Mouse (Mus musculus) hindbrain, embryonic 13.5 days (tissue): ENCODE data around the gene Rhot2. TPM values are rescaled to one million over a fixed set of nuclear protein-coding genes. Genes with fewer than 3 reads are reported as not detected.

Source experiments
- ATAC-seq: fragments of 200-750 bp; cut with Nextera tagmentation; 2 replicates; pipeline ENCODE4 v1.8.0; 2017; ENCODE audit warnings: moderate TSS enrichment; ENCODE audit not compliant: low FRiP score
- H3K27ac ChIP-seq: fragments of 300-500 bp; sonication (generic); 2 replicates; pipeline ENCODE4 v1.5.1; 2015; ENCODE audit warnings: inconsistent platforms, mild to moderate bottlenecking, moderate library complexity
- H3K27me3 ChIP-seq: fragments of 300-500 bp; sonication (generic); 2 replicates; pipeline ENCODE4 v1.6.1; 2015; ENCODE audit warnings: mild to moderate bottlenecking, inconsistent platforms
- H3K36me3 ChIP-seq: fragments of 300-500 bp; sonication (generic); 2 replicates; pipeline ENCODE4 v1.6.1; 2015; ENCODE audit warnings: mild to moderate bottlenecking, inconsistent platforms
- H3K4me1 ChIP-seq: fragments of 300-500 bp; sonication (generic); replicated peaks from 2 replicates; pipeline ENCODE4 v1.6.1; 2015; ENCODE audit warnings: inconsistent platforms
- H3K4me2 ChIP-seq: fragments of 300-500 bp; sonication (generic); 2 replicates; pipeline ENCODE4 v1.6.1; 2015; ENCODE audit warnings: inconsistent platforms, mild to moderate bottlenecking, moderate library complexity
- H3K4me3 ChIP-seq: fragments of 300-500 bp; sonication (generic); 2 replicates; pipeline ENCODE4 v1.5.1; 2015; ENCODE audit warnings: mild to moderate bottlenecking, inconsistent platforms
- H3K9ac ChIP-seq: fragments of 300-500 bp; sonication (generic); 2 replicates; pipeline ENCODE4 v1.6.1; 2015; ENCODE audit warnings: mild to moderate bottlenecking, inconsistent platforms
- H3K9me3 ChIP-seq: fragments of 300-500 bp; sonication (generic); 2 replicates; pipeline ENCODE4 v1.6.1; 2016; ENCODE audit warnings: inconsistent platforms
- WGBS: fragments of 180-500 bp; shearing (Covaris S2); methylation state at CpG from one replicate; pipeline ENCODE4 v1.1.7; 2015; 5-methylcytosine and 5-hydroxymethylcytosine counted together
- polyA plus RNA-seq: library from polyadenylated mRNA; unstranded; fragments of >200 nt; fragmentation: Nextera tagmentation; extraction: Ambion mirVana; gene quantifications from 2 replicates; pipeline ENCODE4 v1.2.1, GENCODE M21; 2015

The Rhot2 gene
- polyA plus RNA-seq, 1 experiment from 2014 or later = 14.5 TPM

- H3K4me3 ChIP-seq = peak overlapping the region; percentile 49
- peak overlapping the region; percentile 99 for H3K4me2 ChIP-seq
- H3K36me3 ChIP-seq = peaks cover 49% of the 10 kb centered on the region
- peak overlapping the region; percentile 91 for H3K9ac ChIP-seq
- H3K4me1 ChIP-seq = peaks cover 66% of the 10 kb centered on the region
- no peak for ATAC-seq
- WGBS = 22% methylated on average over 23 of the region's 23 CpGs
- peak overlapping the region; percentile 88 for H3K27ac ChIP-seq
- H3K27me3 ChIP-seq = no peaks in the 10 kb centered on the region
- H3K9me3 ChIP-seq = no peaks in the 10 kb centered on the region
Measured at GRCm38 (mm10) chr17:25836397-25837075, 8.1 kb downstream of the Rhot2 start.

- H3K27ac ChIP-seq = peak overlapping the region; percentile 88; the same call in 1 of the 2 replicates
- H3K27me3 ChIP-seq = no peaks in the 10 kb centered on the region
- WGBS = 90% methylated on average over 16 of the region's 16 CpGs
- no peaks in the 10 kb centered on the region for H3K9me3 ChIP-seq
- H3K4me2 ChIP-seq = peak overlapping the region; percentile 99
- peak overlapping the region; percentile 91 for H3K9ac ChIP-seq
- peaks cover 49% of the 10 kb centered on the region for H3K36me3 ChIP-seq
- ATAC-seq = no peak
- H3K4me1 ChIP-seq = peaks cover 74% of the 10 kb centered on the region
- peak overlapping the region; percentile 49; the same call in 1 of the 2 replicates for H3K4me3 ChIP-seq
Measured at GRCm38 (mm10) chr17:25835816-25836215, 8.8 kb downstream of the Rhot2 start.

- Histone ChIP-seq H3K27ac (no peak overlapping the region), H3K9ac (peak overlapping the region; percentile 91), H3K36me3 (peaks cover 49% of the 10 kb centered on the region), H3K4me3 (peak overlapping the region; percentile 82; the same call in 1 of the 2 replicates), H3K4me2 (peak overlapping the region; percentile 99), H3K9me3 (no peaks in the 10 kb centered on the region), H3K27me3 (no peaks in the 10 kb centered on the region), H3K4me1 (peaks cover 79% of the 10 kb centered on the region)
- WGBS = 94% methylated on average over 7 of the region's 7 CpGs
- no peak for ATAC-seq
Measured at GRCm38 (mm10) chr17:25835301-25835700, 9.3 kb downstream of the Rhot2 start.

- Histone ChIP-seq H3K4me1 (peaks cover 85% of the 10 kb centered on the region), H3K9ac (peak overlapping the region; percentile 91), H3K36me3 (peaks cover 49% of the 10 kb centered on the region), H3K27me3 (no peaks in the 10 kb centered on the region), H3K4me3 (peak overlapping the region; percentile 82), H3K4me2 (peak overlapping the region; percentile 99), H3K27ac (peak overlapping the region; percentile 97; the same call in 1 of the 2 replicates), H3K9me3 (no peaks in the 10 kb centered on the region)
- ATAC-seq = no peak
- WGBS = 91% methylated on average over 12 of the region's 12 CpGs
Measured at GRCm38 (mm10) chr17:25834595-25835222, 9.9 kb downstream of the Rhot2 start.

GRCm38 (mm10) chr17:25833961-25834594, 10.6 kb downstream of the Rhot2 start:
- peak overlapping the region; percentile 99 for H3K4me2 ChIP-seq

DNA sequence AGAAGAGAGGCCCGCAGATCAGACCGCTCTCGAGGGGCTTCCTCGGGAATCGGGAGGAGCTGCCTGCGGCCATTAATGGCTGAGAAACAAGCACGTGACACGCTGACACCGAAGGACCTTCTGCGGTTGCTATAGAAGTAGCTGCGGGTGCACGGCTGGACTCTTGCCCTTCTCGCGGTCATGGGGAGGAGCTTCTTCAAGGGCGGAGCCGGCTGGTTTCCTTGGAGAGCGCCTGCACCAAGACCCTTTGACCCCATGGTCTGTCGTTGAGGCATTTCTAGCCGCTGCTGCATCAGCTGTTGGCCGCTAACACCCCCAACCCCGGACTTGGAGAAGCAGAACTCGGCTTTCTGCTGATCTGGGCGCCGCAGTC, 11.4 kb downstream of the Rhot2 start, which contains the start of gene Stub1:
Gene Stub1 (minus strand): TSS at position 114 of the 373 bp plus-strand sequence.
- H3K27ac ChIP-seq = peak within 1 kb of the TSS; percentile 97
- peak within 1 kb of the TSS; percentile 91 for H3K9ac ChIP-seq
- no peaks in the 10 kb centered on the region for H3K27me3 ChIP-seq
- H3K4me1 ChIP-seq = peaks cover 85% of the 10 kb centered on the region
- under 1% methylated on average over 24 of the region's 24 CpGs for WGBS
- peak within 1 kb of the TSS; percentile 82 for H3K4me3 ChIP-seq
- peaks cover 40% of the 10 kb centered on the region for H3K36me3 ChIP-seq
- no peaks in the 10 kb centered on the region for H3K9me3 ChIP-seq
- peak; percentile 57 for ATAC-seq
- H3K4me2 ChIP-seq = peak within 1 kb of the TSS; percentile 99

More at GRCm38 (mm10) chr17:25833961-25834594, 10.6 kb downstream of the Rhot2 start:
- WGBS = 58% methylated on average over 6 of the region's 6 CpGs
- Histone ChIP-seq H3K36me3 (peaks cover 45% of the 10 kb centered on the region), H3K9ac (peak overlapping the region; percentile 91), H3K27me3 (no peaks in the 10 kb centered on the region), H3K4me1 (peaks cover 88% of the 10 kb centered on the region), H3K9me3 (no peaks in the 10 kb centered on the region), H3K27ac (peak overlapping the region; percentile 97), H3K4me3 (peak overlapping the region; percentile 82)
- no peak for ATAC-seq

DNA sequence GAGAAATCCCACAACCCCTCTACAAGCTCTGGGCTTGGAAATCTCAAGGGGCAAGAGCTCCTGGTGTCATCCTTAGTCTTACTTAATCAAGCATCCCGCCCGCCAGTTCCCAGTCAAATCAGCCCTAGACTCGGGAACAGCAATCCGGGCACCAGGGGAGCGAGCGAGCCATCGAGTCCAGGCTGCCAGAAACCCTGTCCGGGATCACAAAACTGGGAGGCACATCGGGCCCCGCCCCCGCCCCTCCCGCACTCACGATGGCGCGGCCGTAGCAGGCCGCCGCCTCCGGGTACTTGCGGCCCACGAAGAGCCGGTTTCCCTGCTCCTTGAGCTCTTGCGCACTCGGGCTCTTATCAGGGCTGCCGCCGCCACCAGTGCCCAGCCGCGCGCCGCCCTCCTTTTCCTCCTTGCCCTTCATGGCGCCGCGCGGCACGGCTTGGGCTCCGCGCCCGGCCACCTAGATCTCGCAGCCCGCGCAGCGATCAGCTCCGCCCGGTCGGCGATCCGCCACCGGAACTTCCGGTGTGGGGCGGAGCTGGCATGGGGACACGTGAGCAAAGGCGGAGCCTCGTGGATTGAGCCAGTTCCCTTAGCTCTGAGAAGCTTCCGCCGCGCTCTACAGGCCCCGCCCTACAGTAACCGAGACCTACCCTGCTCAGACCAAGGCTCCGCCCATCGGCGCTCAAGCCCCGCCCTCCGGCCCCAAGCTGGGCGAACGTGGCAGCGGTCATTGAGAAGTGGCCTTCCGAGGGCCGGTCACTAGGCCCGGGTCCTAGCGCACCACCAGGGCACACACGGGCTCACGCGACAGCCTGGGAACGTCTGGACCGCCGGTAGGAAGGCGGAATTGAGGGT, 12.0 kb downstream of the Rhot2 start:
- H3K27ac ChIP-seq = peak overlapping the region; percentile 97
- H3K4me2 ChIP-seq = peak overlapping the region; percentile 99
- peaks cover 41% of the 10 kb centered on the region for H3K36me3 ChIP-seq
- H3K9ac ChIP-seq = peak overlapping the region; percentile 91
- peak; percentile 89 for ATAC-seq
- no peaks in the 10 kb centered on the region for H3K9me3 ChIP-seq
- no peaks in the 10 kb centered on the region for H3K27me3 ChIP-seq
- under 1% methylated on average over 64 of the region's 77 CpGs for WGBS
- H3K4me1 ChIP-seq = peaks cover 85% of the 10 kb centered on the region
- peak overlapping the region; percentile 82 for H3K4me3 ChIP-seq

DNA sequence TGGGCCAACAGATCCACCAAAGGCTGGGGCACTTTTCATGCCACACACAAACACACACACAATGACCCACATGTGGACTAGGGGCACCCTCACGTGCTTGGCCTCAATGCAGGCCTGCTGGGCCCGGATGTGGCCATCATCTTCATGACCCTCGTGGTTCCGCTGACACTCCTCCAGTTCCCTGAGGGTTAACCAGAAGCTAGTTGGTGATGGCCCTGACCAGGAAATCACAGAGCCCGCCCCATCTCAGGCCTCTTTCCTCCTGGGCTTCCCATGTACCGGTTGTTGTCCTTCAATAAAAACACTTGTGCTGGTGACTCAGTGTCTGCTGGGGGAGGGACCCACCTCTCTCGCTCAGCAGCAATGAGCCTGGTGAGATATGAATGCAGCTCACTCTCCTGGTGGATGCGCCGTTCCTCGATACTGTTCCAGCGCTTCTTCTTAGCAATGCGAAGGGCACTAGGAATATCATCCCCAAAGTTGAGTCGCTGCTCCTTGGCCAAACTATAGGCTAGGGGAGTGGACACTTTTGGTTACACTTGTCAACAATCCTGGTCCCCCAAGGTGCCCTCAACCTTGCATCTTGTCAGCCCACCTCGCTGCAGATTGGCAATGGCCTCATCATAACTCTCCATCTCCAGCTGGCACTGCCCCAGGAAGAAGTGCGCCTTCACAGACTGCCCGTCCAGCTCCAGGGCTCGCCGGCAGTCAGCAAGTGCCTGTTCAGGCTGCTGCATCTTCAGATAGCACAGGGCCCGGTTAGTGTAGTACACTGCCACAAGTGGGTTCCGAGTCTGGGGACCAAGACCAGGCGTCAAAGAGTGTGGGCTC, 13.0 kb downstream of the Rhot2 start:
- peak overlapping the region; percentile 99 for H3K4me2 ChIP-seq
- peak overlapping the region; percentile 82 for H3K4me3 ChIP-seq
- peak overlapping the region; percentile 97 for H3K27ac ChIP-seq
- H3K9ac ChIP-seq = peak overlapping the region; percentile 91
- peaks cover 51% of the 10 kb centered on the region for H3K36me3 ChIP-seq
- H3K4me1 ChIP-seq = peaks cover 85% of the 10 kb centered on the region
- no peaks in the 10 kb centered on the region for H3K27me3 ChIP-seq
- H3K9me3 ChIP-seq = no peaks in the 10 kb centered on the region
- WGBS = 66% methylated on average over 21 of the region's 21 CpGs
- no peak for ATAC-seq

GRCm38 (mm10) chr17:25830806-25831431, 13.7 kb downstream of the Rhot2 start:
- WGBS = 91% methylated on average over 14 of the region's 14 CpGs
- peak overlapping the region; percentile 91 for H3K9ac ChIP-seq
- peaks cover 85% of the 10 kb centered on the region for H3K4me1 ChIP-seq
- H3K4me2 ChIP-seq = peak overlapping the region; percentile 99
- H3K36me3 ChIP-seq = peaks cover 58% of the 10 kb centered on the region
- ATAC-seq = no peak
- peak overlapping the region; percentile 82; the same call in 1 of the 2 replicates for H3K4me3 ChIP-seq
- H3K9me3 ChIP-seq = no peaks in the 10 kb centered on the region
- H3K27me3 ChIP-seq = no peaks in the 10 kb centered on the region
- H3K27ac ChIP-seq = no peak overlapping the region; the same call in 1 of the 2 replicates

DNA sequence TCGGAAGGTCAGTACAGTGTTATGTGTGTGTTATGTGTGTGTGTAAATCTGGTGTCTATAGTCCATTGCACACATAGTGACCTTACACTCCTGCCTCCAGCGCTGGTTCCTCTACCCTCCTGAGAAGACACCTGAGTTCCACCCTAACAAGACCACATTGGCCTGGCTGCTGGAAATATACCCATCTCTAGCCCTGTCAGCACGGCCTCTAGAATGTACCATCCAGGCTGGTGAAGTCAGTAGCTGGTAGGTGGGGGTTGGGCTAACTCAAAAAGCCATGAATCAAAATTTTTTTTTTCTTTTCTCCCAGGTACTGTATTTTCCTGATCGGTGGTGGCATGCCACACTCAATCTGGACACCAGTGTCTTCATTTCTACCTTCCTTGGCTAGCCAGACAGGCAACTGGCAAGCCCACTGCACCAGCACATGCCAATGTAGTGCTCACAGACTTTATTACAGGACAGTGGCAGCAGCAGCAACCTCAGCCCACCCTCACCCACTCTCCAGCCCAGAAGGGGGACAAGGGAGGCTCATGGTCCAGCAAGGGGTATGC, 14.4 kb downstream of the Rhot2 start:
- peaks cover 85% of the 10 kb centered on the region for H3K4me1 ChIP-seq

More for the DNA sequence above, 14.4 kb downstream of the Rhot2 start:
- H3K9ac ChIP-seq = peak overlapping the region; percentile 89; the same call in 1 of the 2 replicates
- H3K4me2 ChIP-seq = peak overlapping the region; percentile 92
- H3K9me3 ChIP-seq = no peaks in the 10 kb centered on the region
- peaks cover 58% of the 10 kb centered on the region for H3K36me3 ChIP-seq
- H3K4me3 ChIP-seq = peak overlapping the region; percentile 67
- ATAC-seq = no peak
- 90% methylated on average over 4 of the region's 4 CpGs for WGBS
- H3K27me3 ChIP-seq = no peaks in the 10 kb centered on the region
- H3K27ac ChIP-seq = 0 out of 2 replicates have a peak overlapping the region, but pooled peaks have one; percentile 95
